Mouse (Mus musculus) thymus, postnatal 25 days (tissue): ENCODE data around the gene 1700020D05Rik.

Experiments
- DNase-seq: peaks from one replicate; pipeline ENCODE4 v3.0.0; 2022

1700020D05Rik gene

DNA sequence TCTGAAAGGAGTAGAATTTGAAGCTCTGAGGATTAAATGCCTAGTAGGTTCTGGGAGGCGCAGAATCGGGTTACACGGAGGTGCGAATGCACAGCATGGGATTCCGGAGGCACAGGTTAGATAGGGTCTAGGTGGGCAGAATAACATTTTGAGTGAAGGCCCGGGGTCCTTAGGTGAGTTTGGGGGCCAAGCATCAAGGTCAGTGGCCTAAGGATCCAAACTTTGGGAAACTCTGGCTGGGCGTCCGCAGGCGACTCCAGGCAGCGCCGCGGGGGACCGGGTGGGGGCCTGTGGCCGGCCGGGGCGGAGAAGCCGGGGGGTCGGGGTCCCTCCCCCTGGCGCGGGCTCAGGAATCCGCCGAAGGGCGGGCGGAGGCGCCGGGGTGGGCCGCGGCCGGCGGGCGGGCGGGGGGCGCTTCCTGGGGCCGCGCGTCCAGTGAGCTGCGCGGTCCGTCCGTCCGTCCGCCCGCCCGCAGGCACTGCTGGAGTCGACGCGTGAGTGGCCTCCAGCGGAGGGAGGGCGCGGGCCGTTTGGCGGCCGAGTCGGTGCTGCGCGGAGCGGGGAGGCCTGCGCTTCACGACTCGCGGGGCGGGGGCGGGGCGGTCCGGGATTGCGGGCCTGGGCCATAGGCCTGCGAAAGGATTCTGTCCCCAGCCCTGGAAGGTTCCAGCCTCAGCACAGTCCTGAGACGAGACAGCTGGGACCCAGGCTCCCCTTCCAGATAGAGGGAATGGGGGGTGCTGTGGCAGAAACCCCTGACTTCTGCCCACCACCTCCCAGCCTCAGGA is 29.1 kb downstream of the 1700020D05Rik start:
- no peak for DNase-seq

DNA sequence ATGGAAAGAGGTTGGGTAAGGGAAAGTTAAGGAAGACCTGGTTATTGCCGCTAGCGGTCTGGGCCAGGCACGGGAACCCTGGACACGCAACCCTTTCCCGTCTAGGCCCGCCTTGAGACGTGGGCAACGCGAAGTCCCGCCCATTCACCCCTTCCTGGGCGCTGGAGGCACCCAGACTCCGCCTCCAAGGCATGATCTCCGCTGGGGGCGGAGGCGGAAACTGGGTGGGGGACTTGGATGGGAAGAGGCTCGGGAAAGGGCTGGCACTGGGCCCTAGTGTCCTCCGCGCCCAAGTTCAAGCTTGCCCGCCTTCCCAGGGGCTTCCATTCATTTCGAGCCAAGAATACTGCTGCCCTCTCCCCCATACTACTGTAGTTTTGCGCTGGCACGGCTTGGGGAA is 29.9 kb downstream of the 1700020D05Rik start, which contains the start of gene Efemp2:
TSS of gene Efemp2 (plus strand) at position 235 of the 400 bp plus-strand sequence.
- DNase-seq = peak; percentile 72

DNA sequence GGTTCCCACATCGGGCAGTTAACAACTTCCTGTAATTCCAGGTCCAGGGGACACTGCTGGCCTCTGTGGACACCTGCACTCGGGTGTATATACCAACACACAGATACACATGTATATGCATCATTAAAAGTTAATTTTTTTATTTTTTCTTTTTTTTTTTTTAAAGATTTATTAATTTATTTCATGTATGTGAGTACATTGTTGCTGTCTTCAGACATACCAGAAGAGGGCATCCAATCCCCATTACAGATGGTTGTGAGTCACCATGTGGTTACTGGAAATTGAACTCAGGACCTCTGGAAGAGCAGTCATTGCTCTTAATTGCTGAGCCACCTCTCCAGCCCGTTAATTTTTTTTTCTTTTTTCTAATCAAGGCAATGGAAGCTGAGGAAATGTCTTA is 30.7 kb downstream of the 1700020D05Rik start:
- no peak for DNase-seq

DNA sequence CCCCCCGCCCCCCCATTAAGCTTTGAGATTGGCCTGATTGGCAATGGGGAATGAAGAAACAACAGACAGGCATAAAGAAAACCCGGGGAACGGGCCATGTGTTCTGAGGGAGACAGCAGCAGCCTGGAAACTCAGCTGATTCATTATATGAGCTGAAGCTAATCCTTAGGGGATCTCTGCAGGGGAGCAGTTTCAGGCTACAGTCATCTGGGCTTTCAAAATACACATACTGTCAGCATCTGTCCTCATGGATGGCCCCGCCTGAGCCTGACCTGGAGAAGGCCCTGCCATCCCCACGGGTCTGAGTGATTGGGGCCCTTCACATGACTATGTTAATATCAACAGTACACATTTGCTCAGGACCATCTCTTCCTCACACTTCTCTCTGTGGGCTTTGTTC is 31.7 kb downstream of the 1700020D05Rik start:
- no peak for DNase-seq

DNA sequence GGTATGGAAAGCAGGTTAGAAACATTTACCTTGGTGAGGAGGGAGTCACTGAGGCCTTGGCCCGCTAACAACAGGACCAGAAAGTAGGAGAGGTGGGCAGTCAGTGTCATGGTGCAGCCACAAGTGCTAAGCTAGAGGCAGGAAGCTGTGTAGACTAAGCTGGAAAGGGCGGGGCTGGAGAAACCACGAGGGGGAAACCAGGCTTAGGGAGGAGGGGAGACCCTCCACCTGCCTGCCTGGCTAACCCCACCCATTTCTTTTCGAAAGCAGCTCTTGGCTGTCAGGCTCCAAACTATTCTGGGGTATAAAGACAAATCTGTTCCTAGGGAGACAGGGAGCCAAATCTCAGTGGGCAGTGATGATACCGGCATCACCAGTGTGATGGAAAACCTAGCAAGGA is 35.2 kb downstream of the 1700020D05Rik start, which contains the start of gene Ctsw:
TSS of gene Ctsw (minus strand) at position 134 of the 400 bp plus-strand sequence.
- DNase-seq = peak; percentile 73

DNA sequence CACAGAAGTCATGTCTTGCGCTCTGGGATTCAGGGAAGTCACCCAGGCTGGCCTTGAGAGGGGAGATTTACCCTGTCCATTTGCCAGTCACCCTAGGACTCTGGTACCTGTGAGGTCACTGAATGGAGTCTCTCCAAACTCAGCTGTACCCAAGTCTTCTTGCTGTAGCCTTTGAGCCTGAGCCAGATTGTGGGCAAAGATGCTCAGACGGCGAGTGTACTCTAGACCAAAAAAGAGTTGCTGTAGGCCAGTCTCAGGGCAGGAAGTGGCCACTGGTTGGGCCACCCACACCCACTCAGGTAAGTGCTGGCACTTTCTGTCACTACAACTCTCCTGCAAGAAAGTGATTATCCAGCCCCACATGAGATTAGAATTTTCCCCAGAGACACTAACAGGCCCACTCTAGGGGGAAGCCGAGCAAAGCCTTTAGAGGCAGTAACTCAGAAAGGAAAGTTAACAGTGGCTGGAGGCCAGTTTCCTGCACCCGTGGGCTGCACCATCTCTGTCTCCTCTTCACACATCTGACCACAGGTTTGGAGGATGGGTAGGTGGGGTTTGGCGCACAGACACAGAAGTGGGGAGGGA is 36.6 kb downstream of the 1700020D05Rik start:
- DNase-seq = no peak

DNA sequence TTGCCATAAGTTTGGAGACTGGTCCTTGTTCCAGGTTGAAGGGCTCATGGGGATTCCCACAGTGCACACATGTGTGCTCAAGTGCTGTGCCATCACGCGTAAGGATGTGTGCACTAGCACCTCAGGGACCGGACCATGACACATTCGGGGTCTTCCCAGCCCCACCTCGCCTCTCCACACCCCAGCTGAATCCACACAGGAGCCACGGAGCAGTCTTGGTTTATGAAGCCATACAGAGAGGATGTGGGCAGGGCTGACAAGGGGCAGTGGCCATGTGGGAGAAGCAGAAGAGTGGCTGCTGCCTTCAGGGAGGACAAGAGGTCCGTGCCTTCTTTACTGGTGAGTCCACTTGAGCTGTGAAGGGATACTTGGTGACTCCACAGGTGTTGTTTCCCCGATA is 38.5 kb downstream of the 1700020D05Rik start:
- DNase-seq = no peak

DNA sequence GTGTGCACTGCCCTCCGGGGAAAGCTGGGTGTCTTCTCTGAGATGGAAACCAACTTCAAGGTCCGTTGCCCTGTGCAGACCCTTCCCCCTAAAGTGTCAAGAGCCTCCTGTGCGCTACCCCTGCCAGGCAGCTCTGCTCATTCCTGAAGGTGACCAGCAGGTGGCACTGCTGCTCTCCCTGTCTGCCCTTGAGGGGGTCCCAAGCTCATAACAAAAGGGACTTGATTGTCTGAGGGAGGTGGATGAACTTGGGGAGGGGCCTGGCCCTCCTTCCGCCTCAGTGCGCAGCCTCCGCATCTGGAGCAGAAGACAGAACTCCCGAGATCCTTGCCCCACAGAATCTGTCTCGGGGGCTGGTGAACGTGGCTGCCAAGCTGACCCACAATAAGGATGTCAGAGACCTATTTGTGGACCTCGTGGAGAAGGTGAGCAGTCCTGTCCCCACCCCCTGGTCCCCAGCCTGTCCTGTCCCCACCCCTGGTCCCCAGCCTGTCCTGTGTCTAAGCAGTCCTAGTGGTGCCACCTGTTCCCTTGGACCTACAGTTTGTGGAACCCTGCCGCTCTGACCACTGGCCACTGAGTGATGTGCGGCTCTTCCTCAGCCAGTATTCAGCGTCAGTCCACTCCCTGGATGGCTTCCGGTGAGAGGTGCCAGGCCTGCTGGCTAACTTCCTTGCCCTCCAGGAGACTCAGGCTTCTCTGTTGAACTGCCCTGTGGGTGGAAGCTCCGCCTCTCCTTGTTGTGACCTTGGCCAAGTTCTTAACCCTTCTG is 39.6 kb downstream of the 1700020D05Rik start:
- peak; percentile 77 for DNase-seq

DNA sequence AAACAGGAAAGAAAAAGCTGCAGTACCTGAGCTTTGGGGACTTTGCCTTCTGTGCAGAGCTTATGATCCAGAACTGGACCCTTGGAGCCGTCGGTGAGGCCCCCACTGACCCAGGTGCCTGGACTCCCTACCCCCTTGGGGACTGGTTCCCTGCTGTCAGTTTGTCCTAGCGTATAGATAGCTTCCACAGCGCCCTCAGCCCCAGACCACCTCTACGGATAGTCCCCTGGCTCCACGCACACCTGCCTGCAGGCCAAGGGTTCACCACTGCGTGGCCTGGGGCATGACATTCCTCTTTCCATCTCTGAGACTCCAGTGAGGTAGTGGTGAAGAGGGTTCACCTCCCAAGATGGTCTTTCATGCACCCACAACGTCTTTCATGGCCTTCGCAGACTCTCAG is 40.4 kb downstream of the 1700020D05Rik start:
- no peak for DNase-seq

DNA sequence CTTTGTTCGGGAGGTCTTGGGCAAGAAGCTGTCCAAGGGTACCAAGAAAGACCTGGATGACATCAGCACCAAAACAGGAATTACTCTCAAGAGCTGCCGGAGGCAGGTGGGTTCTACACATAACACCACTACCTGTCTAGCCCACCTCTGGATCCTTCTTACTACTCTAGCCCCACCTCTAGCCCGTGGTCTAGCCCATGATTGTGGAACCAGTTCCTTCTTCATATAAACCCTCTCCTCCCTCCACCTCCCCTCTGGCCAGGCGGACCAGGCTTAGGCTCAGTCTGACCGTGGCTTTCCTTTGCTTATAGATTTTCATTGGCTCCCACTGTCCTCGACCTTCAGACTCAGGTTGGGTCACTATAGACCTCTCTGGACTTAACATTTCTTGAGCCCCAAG is 42.2 kb downstream of the 1700020D05Rik start:
- DNase-seq = no peak

DNA sequence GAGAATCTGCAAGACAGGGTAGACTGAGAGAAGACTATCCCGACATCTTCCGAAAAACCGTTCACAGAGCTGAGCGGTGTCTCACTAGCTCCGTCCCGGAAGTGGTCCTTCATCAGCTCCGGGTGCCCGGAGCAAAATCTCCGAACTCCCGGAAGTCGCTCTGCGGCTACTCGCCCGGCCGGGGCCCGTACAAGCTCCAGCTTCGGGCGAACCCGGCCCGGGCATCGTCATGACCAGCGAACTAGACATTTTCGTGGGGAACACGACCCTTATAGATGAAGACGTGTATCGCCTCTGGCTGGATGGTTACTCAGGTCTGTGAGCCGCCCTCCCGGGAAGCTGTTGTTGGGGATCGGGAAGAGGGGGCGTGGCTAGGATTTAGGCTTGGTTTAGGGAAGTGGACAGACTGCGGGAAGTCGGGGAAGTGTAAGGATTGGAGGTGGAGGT is 43.1 kb downstream of the 1700020D05Rik start, which contains the start of gene Fibp:
TSS of gene Fibp (plus strand) at position 151 of the 447 bp plus-strand sequence.
- DNase-seq = peak; percentile 81

DNA sequence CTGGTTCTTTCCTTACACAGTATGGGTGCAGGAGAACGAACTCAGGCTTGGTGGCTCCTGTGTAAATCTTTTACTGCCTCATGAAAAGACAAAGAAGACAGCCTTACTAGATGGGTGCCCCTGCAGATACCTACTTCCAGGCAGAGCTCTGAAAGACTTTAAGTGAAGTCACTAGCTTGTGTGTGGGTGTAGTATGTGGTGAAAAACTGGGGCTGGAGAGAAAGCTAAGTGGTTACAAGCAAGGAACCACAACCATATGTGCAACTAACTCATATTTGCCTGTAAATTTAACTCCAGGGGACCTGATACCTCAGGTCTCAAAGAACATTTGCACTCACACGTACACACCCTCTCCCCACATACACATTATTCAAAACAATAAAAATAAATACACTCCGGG is 43.7 kb downstream of the 1700020D05Rik start:
- DNase-seq = no peak

DNA sequence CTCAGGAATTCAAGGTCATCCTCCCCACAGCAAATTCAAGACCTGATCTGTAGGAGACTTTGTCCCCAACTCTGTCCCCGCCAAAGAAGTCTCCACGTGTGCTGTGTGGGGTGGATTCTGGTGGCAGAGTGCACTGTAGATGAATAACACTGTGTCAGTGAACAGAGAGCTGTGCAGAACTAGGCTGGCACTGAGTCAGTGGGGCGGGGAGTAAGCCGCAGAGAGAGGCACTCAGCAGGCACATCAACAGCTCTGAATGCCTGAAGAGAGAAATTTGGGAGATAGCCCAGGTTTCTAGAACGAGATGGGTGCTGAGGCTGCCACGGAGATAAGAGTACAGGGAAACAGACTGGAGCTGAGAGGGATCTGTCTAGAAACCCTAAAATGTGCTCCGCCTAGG is 44.6 kb downstream of the 1700020D05Rik start:
- no peak for DNase-seq

DNA sequence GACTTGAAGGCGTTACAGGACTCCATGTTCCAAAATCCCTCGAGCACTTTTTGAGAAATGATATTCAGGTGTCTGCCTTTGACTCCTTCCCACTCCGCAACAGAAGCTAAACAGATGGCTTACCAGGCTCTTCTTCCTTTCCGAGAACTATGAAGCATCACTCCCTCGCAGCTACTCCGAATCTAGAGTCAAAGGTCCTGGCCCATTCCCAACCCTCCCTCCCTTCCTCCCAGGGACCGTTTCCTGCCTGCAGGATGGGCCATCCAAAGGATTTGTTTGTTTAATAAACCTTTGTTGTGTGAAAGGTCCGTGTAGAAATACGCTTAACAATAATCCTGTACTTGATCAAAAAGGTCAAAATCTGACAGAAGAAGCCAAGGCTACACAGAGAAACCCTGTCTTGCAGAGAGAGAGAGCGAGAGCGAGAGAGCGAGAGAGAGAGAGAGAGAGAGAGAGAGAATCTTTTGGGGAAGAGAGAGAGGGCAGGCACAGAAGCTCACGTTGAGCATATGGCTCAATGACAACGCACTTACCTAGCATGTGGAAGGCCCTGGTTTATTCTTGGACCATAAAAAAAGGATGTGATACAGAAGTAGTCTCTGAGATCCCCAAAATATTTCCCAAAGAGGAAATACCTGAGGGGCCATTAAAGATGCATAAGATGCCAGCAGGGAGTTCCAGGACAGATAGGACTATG is 45.7 kb downstream of the 1700020D05Rik start, which contains the start of gene Ccdc85b:
TSS of gene Ccdc85b (minus strand) at position 149 of the 697 bp plus-strand sequence.
- no peak for DNase-seq

DNA sequence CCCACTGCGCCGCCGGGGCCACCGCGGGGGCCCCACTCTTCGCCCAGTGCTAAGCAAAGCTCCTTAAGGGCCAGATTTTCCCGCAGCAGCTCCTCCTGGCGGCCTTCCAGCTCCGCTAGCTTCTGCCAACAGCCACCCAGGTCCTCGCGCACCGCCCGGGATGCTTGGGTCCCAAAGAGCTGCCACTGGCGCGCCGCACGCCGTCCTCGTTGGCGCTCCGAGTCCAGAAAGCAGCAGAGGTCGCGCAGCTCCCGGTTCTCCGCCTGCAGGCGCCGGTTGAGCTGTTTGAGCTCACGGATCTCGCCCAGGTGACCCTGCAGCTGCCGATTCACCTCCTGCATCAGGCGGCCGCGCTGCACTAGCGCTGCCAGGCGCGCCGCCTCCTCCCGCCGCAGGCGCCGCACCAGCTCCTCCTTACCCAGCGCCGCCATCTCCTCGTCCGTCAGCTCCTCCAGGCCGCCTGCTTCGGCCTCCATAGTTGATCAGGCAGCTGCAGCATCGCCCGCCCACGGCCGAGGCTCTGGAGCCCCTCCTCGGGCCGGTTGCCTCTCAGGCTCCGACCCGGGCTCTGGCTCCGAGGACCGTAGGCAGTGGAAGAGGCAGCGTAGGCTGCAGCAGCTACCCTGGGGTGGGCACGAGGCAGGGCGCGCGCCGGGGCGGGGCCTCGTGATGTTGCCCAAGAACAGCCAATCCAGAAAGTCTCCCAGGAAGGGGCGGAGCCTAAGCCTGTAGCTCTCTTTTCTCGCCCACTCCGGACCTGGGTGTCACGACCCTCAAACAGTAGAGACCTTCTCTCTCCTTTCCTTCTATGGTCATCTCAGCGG is 46.5 kb downstream of the 1700020D05Rik start:
- DNase-seq = peak; percentile 96

DNA sequence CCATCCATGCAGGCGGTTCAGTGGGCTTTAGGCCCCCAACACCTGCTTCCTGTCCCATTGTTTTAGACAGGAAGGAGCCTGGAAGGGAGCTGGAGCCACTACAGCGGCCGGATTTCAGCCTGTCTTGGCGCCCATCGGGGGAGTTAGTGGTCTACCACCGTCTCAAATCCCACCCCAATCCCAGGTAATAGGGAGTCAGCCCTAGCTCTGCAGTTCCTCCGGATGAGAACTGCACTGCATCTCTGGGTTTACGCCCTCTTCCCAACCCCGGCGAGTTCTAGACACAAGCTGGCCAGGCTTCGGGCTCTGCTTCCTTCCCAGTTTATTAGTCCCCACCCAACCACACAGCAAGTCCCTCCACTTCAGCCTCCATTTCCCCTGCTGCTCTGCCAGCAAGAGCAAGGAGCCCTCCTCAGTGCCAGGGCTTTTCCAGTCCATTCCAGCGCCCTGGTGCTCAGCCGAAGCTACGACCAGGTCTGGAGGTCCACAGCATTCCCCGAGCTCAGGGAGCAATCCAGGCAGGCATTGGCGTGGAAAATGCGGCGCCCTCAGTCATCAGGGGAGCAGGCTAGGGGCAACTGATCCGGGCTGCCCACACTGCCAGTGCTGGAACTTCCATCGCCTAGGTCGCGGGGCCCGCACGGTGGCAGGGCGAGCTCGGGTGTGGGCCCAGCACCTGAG is 47.2 kb downstream of the 1700020D05Rik start:
- no peak for DNase-seq

DNA sequence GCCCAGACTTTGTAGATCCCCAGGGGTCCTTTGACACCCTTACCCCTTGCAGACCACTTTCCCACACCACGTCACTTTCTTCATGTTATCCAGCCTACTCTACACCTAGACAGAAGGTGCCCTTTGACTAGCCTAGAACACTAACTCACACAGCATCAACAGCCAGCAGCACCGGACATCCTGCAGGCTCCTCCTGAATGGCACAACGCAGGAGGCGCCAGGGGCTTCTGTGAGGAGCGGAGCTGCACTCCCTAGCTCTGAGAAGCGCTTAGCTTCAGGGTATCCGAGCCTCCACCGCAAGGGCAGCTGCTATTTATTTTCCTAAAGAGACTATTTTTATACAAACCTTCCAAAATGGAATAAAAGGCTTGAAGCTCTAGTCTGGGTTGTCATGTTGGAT is 48.0 kb downstream of the 1700020D05Rik start:
- no peak for DNase-seq

DNA sequence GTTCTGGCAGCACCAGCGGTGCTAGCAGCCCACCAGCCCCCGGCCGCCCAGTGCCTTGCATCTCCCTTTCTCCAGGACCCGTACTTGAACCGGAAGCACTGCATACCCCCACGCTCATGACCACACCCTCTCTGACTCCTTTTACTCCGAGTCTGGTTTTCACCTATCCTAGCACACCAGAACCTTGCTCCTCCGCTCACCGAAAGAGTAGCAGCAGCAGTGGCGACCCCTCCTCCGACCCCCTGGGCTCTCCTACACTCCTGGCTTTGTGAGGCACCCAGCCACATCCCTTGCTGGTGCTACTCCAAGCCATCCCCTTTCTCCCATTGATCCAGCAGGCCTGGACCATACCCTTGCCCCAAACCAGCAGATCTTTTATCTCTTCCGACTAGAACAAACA is 48.5 kb downstream of the 1700020D05Rik start:
- no peak for DNase-seq
